22 mouse cellular contexts compared by ENCODE assay signal in the genomic region with DNA sequence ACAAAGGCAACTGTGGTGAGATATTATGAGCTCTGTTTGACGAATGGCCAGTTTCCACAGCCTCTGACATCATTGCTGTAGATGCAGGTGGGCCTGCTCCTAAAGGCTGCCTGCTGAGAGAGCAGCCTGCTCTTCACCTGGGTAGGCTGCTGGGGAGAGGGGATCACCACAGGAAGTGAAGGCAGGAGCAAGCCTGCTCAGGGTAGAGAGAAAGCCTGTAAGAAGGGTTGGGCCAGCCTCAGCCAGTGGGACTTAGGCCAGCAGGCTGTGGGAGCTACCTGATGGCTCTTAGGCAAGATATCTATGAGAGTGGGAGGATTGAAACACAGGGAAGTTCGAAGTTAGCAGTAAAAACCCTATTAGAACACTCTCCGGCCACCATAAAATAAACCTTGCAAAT.
A peak's percentile ranks its signal among the peaks of the same experiment; 100 is the strongest.
DNase-seq lines count a peak whose midpoint lies in the region; ATAC-seq and TF ChIP-seq lines count a peak whose summit lies in the region.
"Had no signal": no experiment of that assay in that cellular context is flagged by ENCODE, and none has a peak within 500 bp of the region (broad histone marks: within the 10 kb centered on the region; RNA-seq: fewer than 3 reads in every experiment).

No protein-coding gene starts in this region.

- H3K4me2 ChIP-seq in kidney, postnatal 0 days (ENCODE audit: low read length): no peak overlapping the region
- H3K4me2 ChIP-seq in midbrain, embryonic 14.5 days (ENCODE audit: low read length): no peak overlapping the region
- H3K4me2 ChIP-seq: heart, embryonic 13.5 days; hindbrain, embryonic 12.5 days; liver, embryonic 15.5 days had no signal

- DNase-seq in kidney, postnatal 0 days (ENCODE audit: low spot score): no peak
- DNase-seq in kidney, adult 2 months: no peak
- peak; percentile 41 for DNase-seq in cerebellum, adult 9-10 months
- peak; percentile 25 to 39 for DNase-seq in cerebellum, postnatal 36 days
- no peak for DNase-seq in midbrain, embryonic 14.5 days
- DNase-seq in frontal cortex, postnatal 36 days (ENCODE audit: low spot score in 2 of 2): no peak
- DNase-seq: adrenal gland, postnatal 14 days; gastrocnemius, postnatal 14 days; heart, adult 18-20 months; heart, postnatal 14 days; kidney, adult 11 months; liver; right cerebral cortex, postnatal 4 days; thymus, postnatal 25 days had no signal

- H3K27ac ChIP-seq in kidney, postnatal 0 days: peak overlapping the region; percentile 37; the same call in 1 of the 2 replicates
- H3K27ac ChIP-seq in kidney, adult 2 months (ENCODE audit: insufficient read depth, low read depth, low read length): no peak overlapping the region
- H3K27ac ChIP-seq in midbrain, embryonic 14.5 days (replicated peaks; ENCODE audit: low read depth, low read length): no peak overlapping the region
- H3K27ac ChIP-seq: forebrain, embryonic 10.5 days; heart, embryonic 13.5 days; hindbrain, embryonic 12.5 days; liver, embryonic 15.5 days; macrophage had no signal

- H3K4me1 ChIP-seq in kidney, postnatal 0 days (replicated peaks; ENCODE audit: insufficient read depth, low read length): 0 out of 2 replicates have a peak, but pooled peaks cover 6% of the 10 kb centered on the region
- peaks cover 23% of the 10 kb centered on the region for H3K4me1 ChIP-seq in kidney, adult 2 months (ENCODE audit: control insufficient read depth, insufficient read depth, low read length)
- H3K4me1 ChIP-seq in midbrain, embryonic 14.5 days (ENCODE audit: control insufficient read depth, insufficient read depth, low read length): no peaks in the 10 kb centered on the region
- H3K4me1 ChIP-seq: hindbrain, embryonic 12.5 days; liver, embryonic 15.5 days had no signal

- no peaks in the 10 kb centered on the region for H3K9me3 ChIP-seq in kidney, postnatal 0 days (replicated peaks; ENCODE audit: low read length)
- no peaks in the 10 kb centered on the region for H3K9me3 ChIP-seq in midbrain, embryonic 14.5 days (ENCODE audit: control insufficient read depth, low read length)
- H3K9me3 ChIP-seq: forebrain, embryonic 10.5 days; heart, embryonic 13.5 days; hindbrain, embryonic 12.5 days; liver, embryonic 15.5 days had no signal

- no peaks in the 10 kb centered on the region for H3K27me3 ChIP-seq in kidney, postnatal 0 days (ENCODE audit: insufficient read depth, low read length)
- H3K27me3 ChIP-seq in kidney, adult 2 months (replicated peaks; ENCODE audit: control insufficient read depth, insufficient read depth, low read length): no peaks in the 10 kb centered on the region
- H3K27me3 ChIP-seq in midbrain, embryonic 14.5 days (ENCODE audit: control insufficient read depth, insufficient read depth, low read length): no peaks in the 10 kb centered on the region
- H3K27me3 ChIP-seq: heart, embryonic 13.5 days; hindbrain, embryonic 12.5 days; liver, embryonic 15.5 days had no signal

- 69% methylated on average over 3 of the region's 3 CpGs for WGBS in kidney, postnatal 0 days
- 73% methylated on average over 3 of the region's 3 CpGs for WGBS in kidney, adult 2 months
- 82% methylated on average over 3 of the region's 3 CpGs for WGBS in midbrain, embryonic 14.5 days

- H3K4me3 ChIP-seq in kidney, postnatal 0 days (replicated peaks; ENCODE audit: low read depth, low read length): no peak overlapping the region
- H3K4me3 ChIP-seq in kidney, adult 2 months (ENCODE audit: insufficient read depth, low read depth, low read length): no peak overlapping the region
- no peak overlapping the region for H3K4me3 ChIP-seq in midbrain, embryonic 14.5 days (replicated peaks; ENCODE audit: low read depth, low read length)
- H3K4me3 ChIP-seq: forebrain, embryonic 10.5 days; heart, embryonic 13.5 days; hindbrain, embryonic 12.5 days; liver, embryonic 15.5 days had no signal

- H3K36me3 ChIP-seq in kidney, postnatal 0 days (ENCODE audit: insufficient read depth, low read length): no peaks in the 10 kb centered on the region
- H3K36me3 ChIP-seq in kidney, adult 2 months (ENCODE audit: control insufficient read depth, insufficient read depth, low read length): no peaks in the 10 kb centered on the region
- H3K36me3 ChIP-seq in midbrain, embryonic 14.5 days (ENCODE audit: control insufficient read depth, insufficient read depth, low read length): no peaks in the 10 kb centered on the region
- H3K36me3 ChIP-seq: forebrain, embryonic 10.5 days; heart, embryonic 13.5 days; hindbrain, embryonic 12.5 days; liver, embryonic 15.5 days had no signal

- no peak for TF ChIP-seq CTCF in kidney, postnatal 0 days (IDR thresholded peaks at IDR 0.05; ENCODE audit: low read depth)
- TF ChIP-seq CTCF in kidney, adult 2 months (conservative IDR thresholded peaks at IDR 0.05; ENCODE audit: insufficient read depth, insufficient read length, low read depth, low read length): no peak

- TF ChIP-seq POLR2A in kidney, adult 2 months (IDR thresholded peaks at IDR 0.05; ENCODE audit: low read depth, low read length): no peak

- no peak overlapping the region for H3K9ac ChIP-seq in kidney, postnatal 0 days (ENCODE audit: low read depth, low read length)
- H3K9ac ChIP-seq in midbrain, embryonic 14.5 days (replicated peaks; ENCODE audit: low read length): no peak overlapping the region
- H3K9ac ChIP-seq: heart, embryonic 13.5 days; hindbrain, embryonic 12.5 days; liver, embryonic 15.5 days had no signal

- ATAC-seq in kidney, postnatal 0 days (replicated peaks; ENCODE audit: low FRiP score, low read depth): no peak
- ATAC-seq in midbrain, embryonic 14.5 days (ENCODE audit: low FRiP score, low TSS enrichment): no peak
- no peak for ATAC-seq in inflammation-experienced regulatory T-cells, adult 6 months
- ATAC-seq: activated CD4-positive, CD25-positive, alpha-beta regulatory T cell, adult 4 months; forebrain, embryonic 16.5 days had no signal

Comparison
In these comparisons a context has a peak if more than half of its experiments do, and no peak if none do; other contexts are left out.
1. DNase-seq: peak in cerebellum, adult 9-10 months (single experiment) and cerebellum, postnatal 36 days (2 of 2); none in kidney, postnatal 0 days (single experiment), kidney, adult 2 months (single experiment), midbrain, embryonic 14.5 days (single experiment) and frontal cortex, postnatal 36 days (0 of 2).